Mouse (Mus musculus): ENCODE measurements around the gene Map1lc3a. TPM values are rescaled to one million over a fixed set of nuclear protein-coding genes. Genes with fewer than 3 reads are reported as not detected.
A peak's percentile ranks its signal among the peaks of the same experiment; 100 is the strongest.

Gene Map1lc3a
- total RNA-seq, 2 experiments from 2014 or later, result 243 to 291 TPM

DNA sequence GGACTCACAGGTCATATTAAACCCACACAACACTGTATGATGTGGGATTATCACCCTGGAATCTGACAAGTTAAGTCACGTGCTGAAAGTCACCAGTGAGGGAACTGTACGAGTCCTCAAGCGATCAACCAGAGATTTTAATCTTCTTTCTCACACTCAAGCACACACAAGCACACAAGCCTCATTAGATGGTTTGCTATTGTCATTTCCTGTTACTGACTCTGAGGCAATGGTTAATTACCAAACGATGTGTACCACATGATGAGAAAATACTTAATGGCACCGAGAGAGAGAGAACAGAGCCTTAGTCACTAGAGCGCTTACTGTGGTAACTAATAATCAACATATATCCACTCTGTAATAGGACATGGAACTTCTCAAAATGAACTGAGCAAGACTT, 9.6 kb downstream of the Map1lc3a start:
- DNase-seq, result no peak

DNA sequence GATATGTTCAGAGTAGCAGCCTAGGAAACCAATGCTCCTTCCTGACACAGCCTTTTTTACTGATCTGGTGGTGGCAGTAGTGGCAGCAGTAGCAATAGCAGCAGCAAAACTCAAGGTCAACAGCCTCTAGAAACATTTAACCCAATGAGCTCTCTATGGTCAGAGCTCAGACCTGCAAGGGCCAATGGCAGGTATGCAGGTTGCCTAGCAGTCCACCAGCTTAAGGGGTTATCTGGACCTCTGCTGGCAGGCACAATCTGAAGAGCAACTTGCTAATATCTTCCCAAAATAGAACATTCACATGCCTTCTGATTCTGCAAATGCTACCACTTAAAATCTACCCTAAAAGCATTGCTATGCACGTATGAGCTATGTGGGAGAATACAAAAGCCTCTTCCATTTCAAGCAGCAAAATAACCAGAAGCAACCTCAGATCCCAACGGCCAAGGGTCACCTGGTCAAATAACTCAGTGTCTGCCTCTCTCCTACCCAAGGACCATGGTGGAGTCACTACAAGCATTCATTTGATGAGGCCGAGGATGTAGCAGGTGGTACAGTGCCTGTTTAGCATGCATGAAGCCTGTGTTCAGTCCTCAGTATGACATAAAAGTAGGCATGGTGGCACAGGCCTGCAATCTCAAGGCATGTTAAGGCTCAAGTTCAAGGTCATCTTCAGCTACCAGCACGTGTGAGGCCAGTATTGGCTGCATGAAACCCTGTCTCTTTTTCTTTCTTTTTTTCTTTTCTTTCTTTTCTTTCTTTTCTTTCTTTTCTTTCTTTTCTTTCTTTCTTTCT, 11.6 kb downstream of the Map1lc3a start:
- DNase-seq, result no peak

DNA sequence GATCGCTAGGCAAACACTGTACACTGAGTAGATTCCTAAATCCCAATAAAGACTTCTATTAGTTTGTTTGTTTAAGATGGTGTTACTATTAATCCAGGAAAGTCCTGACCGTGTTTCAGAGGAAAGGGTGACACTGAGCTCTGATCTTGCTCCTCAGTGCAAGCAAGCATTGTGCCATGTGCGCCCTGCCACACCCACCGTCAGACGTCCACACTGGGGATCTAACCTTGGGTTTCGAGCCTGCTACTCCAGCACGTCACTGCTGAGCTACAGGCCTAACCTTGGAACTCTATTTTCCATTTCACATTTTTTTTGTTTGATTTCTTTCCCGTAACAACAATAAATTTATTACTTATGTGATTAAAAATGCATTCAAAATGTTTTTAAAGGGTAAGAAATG, 14.0 kb downstream of the Map1lc3a start:
- DNase-seq, result no peak

DNA sequence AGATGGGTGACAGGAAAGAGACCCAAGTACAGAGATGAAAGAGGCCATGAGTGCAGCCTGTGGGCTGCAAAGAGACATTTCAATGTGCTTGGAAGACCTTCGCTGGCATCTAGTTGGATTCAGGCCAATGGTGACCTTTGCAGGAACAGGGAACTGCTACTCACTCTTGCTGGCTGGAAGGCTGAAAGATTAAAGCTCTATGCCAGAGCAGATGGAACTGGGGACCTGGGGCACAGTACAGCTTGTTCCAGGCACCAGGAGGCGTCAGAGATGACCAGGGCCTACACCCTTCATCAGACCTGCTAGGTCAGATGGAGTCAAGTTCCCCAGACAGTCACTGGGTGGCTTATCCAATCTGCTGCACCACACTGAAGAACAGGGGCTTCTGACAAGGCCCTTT, 17.3 kb downstream of the Map1lc3a start:
- peak; percentile 82 for DNase-seq

DNA sequence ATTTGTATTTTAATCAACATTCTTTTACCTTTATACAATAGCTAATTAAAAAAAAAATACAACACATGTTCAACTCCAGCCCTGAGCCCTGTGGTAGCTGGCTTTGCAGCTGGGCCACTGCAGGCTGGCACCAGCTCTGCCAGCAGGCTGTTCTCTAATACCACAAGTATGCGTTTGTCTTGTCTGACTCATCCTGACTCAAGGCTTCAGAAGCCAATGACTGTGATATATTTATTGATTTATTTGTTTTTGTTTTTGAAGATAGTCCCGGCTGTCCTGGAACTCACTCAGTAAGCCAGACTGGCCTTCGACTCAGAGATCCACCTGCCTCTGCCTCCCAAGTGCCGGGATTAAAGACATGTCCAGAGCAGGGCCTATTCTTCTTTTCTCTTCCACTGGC, 17.8 kb downstream of the Map1lc3a start:
- DNase-seq, result no peak

DNA sequence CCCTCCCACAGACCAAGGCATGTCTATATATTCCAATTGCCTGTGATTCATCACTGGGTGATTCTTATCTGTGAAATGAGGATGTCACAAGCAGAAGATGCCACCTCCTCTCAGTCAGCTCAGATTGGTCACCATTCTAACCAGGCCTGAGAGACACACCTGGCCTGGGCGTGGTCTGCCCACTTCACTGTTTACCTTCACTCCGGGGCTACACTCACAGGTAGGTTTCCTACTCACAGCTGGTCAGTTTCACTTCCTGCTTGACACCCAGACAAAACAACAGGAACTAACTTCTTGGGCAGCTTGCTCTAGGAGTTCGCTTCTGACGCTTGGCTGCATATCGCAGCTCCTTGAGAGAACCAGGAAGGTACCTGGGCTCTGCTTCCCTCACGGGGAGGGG, 19.4 kb downstream of the Map1lc3a start:
- no peak for DNase-seq

DNA sequence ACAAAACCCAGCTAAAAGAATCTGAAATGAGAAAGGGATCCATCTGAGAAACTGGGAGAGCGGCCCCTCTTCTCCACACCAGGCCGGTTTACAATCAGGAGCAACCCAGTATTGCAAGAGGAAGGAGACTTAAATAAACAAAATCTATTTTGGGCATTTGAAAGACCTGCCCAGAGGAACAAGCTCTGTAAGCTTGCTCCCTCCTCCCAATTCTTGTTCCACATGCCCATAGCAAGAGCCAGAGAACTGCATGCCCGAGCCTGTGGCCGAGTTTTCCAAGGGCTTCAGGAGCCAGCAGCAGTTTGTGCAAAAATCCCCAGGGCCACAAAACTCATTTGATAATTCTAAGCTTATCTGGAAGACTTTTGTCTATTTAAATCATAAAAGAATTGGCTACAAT, 23.5 kb downstream of the Map1lc3a start:
- DNase-seq, result peak; percentile 43

DNA sequence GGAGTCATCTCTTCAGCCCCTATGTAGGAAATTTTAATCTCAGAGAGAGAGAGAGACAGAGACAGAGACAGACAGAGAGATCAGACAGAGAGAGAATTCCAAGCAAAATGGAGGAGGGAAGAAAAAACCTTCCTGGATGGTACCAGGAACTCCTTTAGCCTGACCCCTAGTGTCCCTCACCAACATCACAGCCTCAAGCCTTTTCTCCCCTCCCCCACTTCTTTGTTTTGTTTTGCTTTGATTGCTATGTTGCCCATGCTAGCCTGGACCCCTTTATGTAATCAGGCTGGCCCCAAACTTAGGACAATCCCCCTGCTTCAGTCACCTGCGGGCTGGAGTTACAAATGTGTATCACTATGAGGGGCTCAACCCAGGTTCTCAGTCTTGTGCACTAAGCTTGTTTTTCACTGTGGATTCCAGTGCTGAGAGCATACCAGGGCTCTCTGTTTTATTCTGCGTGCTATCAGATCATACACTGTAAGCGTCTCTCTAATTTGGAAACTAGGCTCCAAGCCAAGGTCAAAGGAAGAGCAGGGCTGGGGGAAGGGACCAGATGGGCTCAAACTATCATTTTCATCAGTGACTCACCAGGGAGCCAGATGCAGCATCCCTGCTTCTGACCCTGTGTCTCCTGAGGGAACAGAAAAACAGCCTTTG, 33.0 kb downstream of the Map1lc3a start:
- peak; percentile 63 for DNase-seq

DNA sequence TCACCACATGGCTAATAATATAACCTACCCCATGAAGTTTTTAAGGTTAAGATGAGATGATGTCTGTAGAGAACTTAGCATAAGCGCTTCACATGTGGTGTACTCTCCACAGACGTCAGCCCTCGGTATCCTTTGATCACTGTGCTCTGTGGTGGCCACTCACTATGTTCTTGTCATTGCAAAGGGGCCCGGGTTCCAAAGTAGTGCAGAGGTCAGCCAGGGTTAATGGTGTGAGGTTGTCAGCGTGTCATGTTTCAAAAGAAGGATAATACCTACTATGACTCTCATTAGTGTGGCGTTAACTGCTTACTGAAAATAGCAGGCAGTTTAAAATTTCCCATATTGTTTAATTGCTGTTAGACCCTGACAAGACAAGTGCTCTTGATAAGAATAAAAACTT, 37.6 kb downstream of the Map1lc3a start:
- DNase-seq, result no peak

DNA sequence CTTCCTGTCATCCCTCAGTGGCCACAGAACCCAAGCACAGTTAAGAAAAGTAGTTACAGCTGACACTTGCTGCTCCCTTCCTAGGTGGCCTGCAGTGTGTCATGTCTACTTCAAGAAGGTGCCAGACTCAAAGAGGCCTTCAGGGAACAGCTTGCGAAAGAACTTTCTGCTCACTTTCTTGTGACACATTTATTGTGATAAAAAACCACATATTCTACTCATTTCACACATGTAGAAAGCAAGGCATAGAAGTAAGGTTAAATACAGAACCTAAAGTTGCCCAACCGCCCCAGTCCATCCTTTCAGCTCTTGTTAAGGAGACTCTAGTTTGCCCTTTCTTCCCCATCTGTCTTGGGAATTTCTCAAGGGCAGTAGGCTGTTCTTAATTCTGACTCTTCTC, 42.5 kb downstream of the Map1lc3a start:
- DNase-seq, result no peak

DNA sequence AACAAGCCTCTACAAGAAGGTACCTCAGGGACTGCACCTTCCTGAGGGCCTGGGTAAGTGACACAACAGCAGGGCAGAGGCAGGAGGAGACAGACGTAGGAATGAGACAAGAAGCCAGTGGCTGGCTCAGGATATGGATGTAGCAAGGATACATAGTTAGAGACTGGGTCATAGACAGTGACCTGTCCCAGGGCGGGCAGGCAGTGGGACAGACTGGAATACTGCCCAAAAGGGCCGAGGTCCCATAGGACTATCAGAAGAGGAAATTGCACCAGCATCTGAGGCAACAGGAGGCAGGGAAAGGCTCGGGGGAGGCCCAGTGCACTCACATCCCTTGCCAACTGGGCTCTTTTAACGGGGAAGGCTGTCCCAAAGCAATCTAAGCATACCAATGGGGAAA, 44.5 kb downstream of the Map1lc3a start:
- peak; percentile 24 for DNase-seq

DNA sequence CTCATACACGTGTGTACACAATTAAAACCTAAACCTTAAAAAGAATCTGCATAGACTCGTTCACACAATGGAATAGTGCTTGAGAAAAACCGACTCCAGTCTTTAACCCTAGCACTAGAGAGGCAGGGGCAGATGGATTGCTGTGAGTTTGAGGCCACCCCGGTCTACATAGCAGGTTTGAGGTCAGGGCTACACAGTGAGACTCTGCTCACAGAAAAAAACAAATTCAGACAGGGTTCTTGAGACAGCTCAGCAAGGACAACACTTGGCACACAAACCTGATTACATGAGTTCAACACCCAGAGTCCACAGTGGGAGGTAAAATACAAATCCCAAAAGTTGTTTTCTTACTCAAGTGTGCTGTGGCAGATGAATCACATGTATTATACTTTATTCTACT, 49.9 kb downstream of the Map1lc3a start:
- no peak for DNase-seq

Other genes with a start within 250 kb of the Map1lc3a start
- gene Ahcy, start 201.8 kb upstream of the Map1lc3a start, total RNA-seq (2021), result 10 to 100 TPM; 15.3 to 16.0 TPM
- 10 to 100 TPM; 17.5 to 17.8 TPM for gene Itch, start 142.8 kb upstream of the Map1lc3a start, total RNA-seq (2021)
- 100 to 1,000 TPM in 1 of 2 experiments, 10 to 100 TPM in 1; 94.6 to 115 TPM for gene Dynlrb1, start 39.8 kb upstream of the Map1lc3a start, total RNA-seq (2021)
- gene Pigu, start 81.1 kb downstream of the Map1lc3a start, total RNA-seq (2021), result 10 to 100 TPM; 19.7 to 24.9 TPM
- 100 to 1,000 TPM; 406 to 449 TPM for gene Trp53inp2, start 104.8 kb downstream of the Map1lc3a start, total RNA-seq (2021)
- 10 to 100 TPM; 13.0 to 13.8 TPM for gene Ncoa6, start 197.6 kb downstream of the Map1lc3a start, total RNA-seq (2021)
- 10 to 100 TPM; 27.0 to 31.2 TPM for gene Acss2, start 241.7 kb downstream of the Map1lc3a start, total RNA-seq (2021)
- gene Ggt7, start 241.9 kb downstream of the Map1lc3a start, total RNA-seq (2021), result under 1 TPM; 0.41 to 0.80 TPM